Mouse (Mus musculus): ENCODE measurements at regions not wholly inside any gene's neighbourhood (a gene's known extent, or its start where the extent isn't known, plus 50 kb on each side); places are given as distances from the start of the nearest gene placed in this dataset.

DNA sequence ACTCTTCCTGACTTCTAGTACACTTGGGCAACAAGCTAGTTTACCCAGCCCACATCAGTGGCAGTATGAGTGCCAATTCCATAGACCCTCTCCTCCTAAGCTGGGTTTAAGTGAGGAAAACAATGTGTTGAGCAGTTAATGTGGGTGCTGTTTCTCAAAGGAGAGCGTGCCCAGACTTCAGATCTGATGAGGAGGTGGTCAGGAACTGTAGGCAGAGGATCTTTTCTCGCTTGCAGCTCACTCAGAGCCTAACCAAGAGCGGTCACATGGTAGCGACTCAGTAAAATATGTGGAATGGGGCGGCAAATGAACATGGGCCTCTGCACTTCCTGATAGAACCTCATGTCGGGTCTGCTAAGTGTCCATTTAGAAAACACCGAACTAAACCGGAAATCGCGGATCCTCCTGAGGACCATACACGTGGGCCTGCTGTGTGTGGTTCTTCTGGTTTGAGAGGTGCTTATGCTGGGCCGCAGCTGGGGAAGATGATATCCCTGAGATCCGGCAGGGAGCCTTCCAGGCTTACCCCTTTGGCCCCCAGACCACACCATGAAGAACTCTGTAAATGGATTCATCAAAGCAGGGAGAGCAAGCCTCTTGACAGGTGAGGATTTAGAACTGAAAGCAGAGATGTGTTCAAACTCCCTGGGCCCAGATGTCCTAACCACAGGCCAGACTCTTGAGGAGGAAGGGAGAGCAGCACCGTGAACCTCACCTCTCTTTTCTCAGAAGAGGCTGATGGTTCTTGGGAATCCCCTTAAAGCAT is 153.1 kb downstream of the Zfp36l1 start:
- TF ChIP-seq CTCF (IDR thresholded peaks at IDR 0.05; ENCODE audit: low read depth, low read length) (no peak), POLR2A (IDR thresholded peaks at IDR 0.05; ENCODE audit: borderline replicate concordance, low read depth, low read length) (no peak)
